Mouse (Mus musculus) MEL (cell line): ENCODE measurements at regions not wholly inside any gene's neighbourhood (a gene's known extent, or its start where the extent isn't known, plus 50 kb on each side); places are given as distances from the start of the nearest gene placed in this dataset.

Experiments
- EP300 ChIP-seq, 2 experiments: IDR thresholded peaks; 2 replicates each; pipeline ENCODE4 v1.6.1; 2011; ENCODE audit warnings: improper control_type of control experiment in 2 of 2, low read length in 2 of 2, low read depth in 1 of 2, mild to moderate bottlenecking in 1 of 2
- MAFK ChIP-seq: IDR thresholded peaks from 2 replicates; pipeline ENCODE4 v1.6.1; 2011; ENCODE audit warnings: low read depth, mild to moderate bottlenecking, low read length, improper control_type of control experiment, borderline replicate concordance
- SMC3 ChIP-seq: IDR thresholded peaks from 2 replicates; pipeline ENCODE4 v1.6.1; 2011; ENCODE audit warnings: low read depth, low read length, improper control_type of control experiment
- TBP ChIP-seq: IDR thresholded peaks from 2 replicates; pipeline ENCODE4 v1.8.0; 2011; ENCODE audit warnings: low read depth, low read length, improper control_type of control experiment
- USF1 ChIP-seq: IDR thresholded peaks from 2 replicates; pipeline ENCODE4 v1.6.1; 2014; ENCODE audit warnings: low read depth, mild to moderate bottlenecking, inconsistent platforms, low read length, improper control_type of control experiment, moderate library complexity

- TF ChIP-seq EP300 (IDR thresholded peaks at IDR 0.05; ENCODE audit: low read depth in 1 of 2, low read length in 2 of 2) (no peak), USF1 (no peak), TBP (no peak), MAFK (no peak), SMC3 (no peak)
These were observed 63.2 kb upstream of the Lmcd1 start for GRCm38 (mm10) chr6:112210238-112210950.
